ENCODE assay signal across 8 mouse cellular contexts in genomic region chr6:124755831-124756595, GRCm38 (mm10). TPM values are rescaled to one million over a fixed set of nuclear protein-coding genes. Genes with fewer than 3 reads are reported as not detected.
DNase-seq lines count a peak whose midpoint lies in the region; ATAC-seq and TF ChIP-seq lines count a peak whose summit lies in the region.

Gene Gm45234, minus strand, starts transcription at chr6:124756021.
Gene Atn1, minus strand, starts transcription at chr6:124756524.

- no peak for TF ChIP-seq CTCF in thymus, adult 2 months (IDR thresholded peaks at IDR 0.05; ENCODE audit: borderline replicate concordance, control insufficient read depth, extremely low read depth, insufficient read depth, low read length, poor library complexity)

- no peaks in the 10 kb centered on the region for H3K27me3 ChIP-seq in thymus, adult 2 months (ENCODE audit: control insufficient read depth, insufficient read depth, low read length)
- H3K27me3 ChIP-seq in forebrain, embryonic 16.5 days (replicated peaks; ENCODE audit: control insufficient read depth, insufficient read depth, low read length) = no peaks in the 10 kb centered on the region
- H3K27me3 ChIP-seq in hindbrain, embryonic 11.5 days (ENCODE audit: control insufficient read depth, insufficient read depth, low read length) = no peaks in the 10 kb centered on the region
- H3K27me3 ChIP-seq in limb, embryonic 13.5 days = peaks cover 6% of the 10 kb centered on the region; the same call in 1 of the 2 replicates
- no peaks in the 10 kb centered on the region for H3K27me3 ChIP-seq in midbrain, embryonic 12.5 days

- TF ChIP-seq POLR2A in thymus, adult 2 months (IDR thresholded peaks at IDR 0.05; ENCODE audit: control insufficient read depth, extremely low read depth, insufficient read depth, low read length, poor library complexity) = no peak

- H3K27ac ChIP-seq in thymus, adult 2 months (ENCODE audit: control insufficient read depth, insufficient read depth, low read length) = no peak within 1 kb of the TSS
- H3K27ac ChIP-seq in forebrain, embryonic 16.5 days (ENCODE audit: low read length) = peak within 1 kb of the TSS; percentile 95
- peak within 1 kb of the TSS; percentile 96 for H3K27ac ChIP-seq in hindbrain, embryonic 11.5 days (ENCODE audit: low read depth, low read length)
- H3K27ac ChIP-seq in limb, embryonic 13.5 days = peak within 1 kb of the TSS; percentile 99
- H3K27ac ChIP-seq in midbrain, embryonic 12.5 days (replicated peaks) = peak within 1 kb of the TSS; percentile 98

- H3K36me3 ChIP-seq in thymus, adult 2 months (ENCODE audit: control insufficient read depth, insufficient read depth, low read length) = no peaks in the 10 kb centered on the region
- H3K36me3 ChIP-seq in forebrain, embryonic 16.5 days (ENCODE audit: control insufficient read depth, insufficient read depth) = no peaks in the 10 kb centered on the region
- no peaks in the 10 kb centered on the region for H3K36me3 ChIP-seq in hindbrain, embryonic 11.5 days (ENCODE audit: control insufficient read depth, insufficient read depth, low read length)
- H3K36me3 ChIP-seq in limb, embryonic 13.5 days = peaks cover 13% of the 10 kb centered on the region; the same call in 1 of the 2 replicates
- no peaks in the 10 kb centered on the region for H3K36me3 ChIP-seq in midbrain, embryonic 12.5 days

- H3K4me2 ChIP-seq in forebrain, embryonic 16.5 days (ENCODE audit: low read length) = peak within 1 kb of the TSS; percentile 57
- H3K4me2 ChIP-seq in hindbrain, embryonic 11.5 days (replicated peaks; ENCODE audit: low read depth, low read length) = peak within 1 kb of the TSS; percentile 79
- H3K4me2 ChIP-seq in limb, embryonic 13.5 days (replicated peaks) = peak within 1 kb of the TSS; percentile 90
- H3K4me2 ChIP-seq in midbrain, embryonic 12.5 days (replicated peaks) = peak within 1 kb of the TSS; percentile 64

- peak; percentile 17; the same call in 1 of the 2 replicates for ATAC-seq in cerebellum, adult (ENCODE audit: insufficient number of reproducible peaks, low FRiP score, low TSS enrichment)
- peak; percentile 57 for ATAC-seq in forebrain, embryonic 16.5 days
- peak; percentile 70 for ATAC-seq in hindbrain, embryonic 11.5 days (ENCODE audit: low FRiP score)
- peak; percentile 54; the same call in 1 of the 2 replicates for ATAC-seq in limb, embryonic 13.5 days (ENCODE audit: low FRiP score, low read depth)
- peak; percentile 71 for ATAC-seq in midbrain, embryonic 12.5 days (ENCODE audit: low FRiP score, low read depth)

- DNase-seq in thymus, adult 2 months = no peak
- DNase-seq in thymus, postnatal 0 days (ENCODE audit: low spot score) = no peak
- DNase-seq in hindbrain, embryonic 11.5 days (ENCODE audit: low spot score) = peak; percentile 77
- peak; percentile 72 for DNase-seq in urinary bladder, adult 2 months (ENCODE audit: low spot score)

- H3K4me3 ChIP-seq in thymus, adult 2 months (ENCODE audit: control insufficient read depth, insufficient read depth, low read length) = peak within 1 kb of the TSS; percentile 47
- peak within 1 kb of the TSS; percentile 64 for H3K4me3 ChIP-seq in forebrain, embryonic 16.5 days (replicated peaks; ENCODE audit: low read length)
- H3K4me3 ChIP-seq in hindbrain, embryonic 11.5 days (ENCODE audit: low read depth, low read length) = peak within 1 kb of the TSS; percentile 88
- H3K4me3 ChIP-seq in limb, embryonic 13.5 days = peak within 1 kb of the TSS; percentile 79
- H3K4me3 ChIP-seq in midbrain, embryonic 12.5 days = peak within 1 kb of the TSS; percentile 91

- H3K9ac ChIP-seq in forebrain, embryonic 16.5 days (replicated peaks; ENCODE audit: low read depth, low read length) = peak within 1 kb of the TSS; percentile 82
- peak within 1 kb of the TSS; percentile 88 for H3K9ac ChIP-seq in hindbrain, embryonic 11.5 days (ENCODE audit: low read depth, low read length)
- peak within 1 kb of the TSS; percentile 94 for H3K9ac ChIP-seq in limb, embryonic 13.5 days
- peak within 1 kb of the TSS; percentile 97 for H3K9ac ChIP-seq in midbrain, embryonic 12.5 days (replicated peaks)

- no peaks in the 10 kb centered on the region for H3K9me3 ChIP-seq in forebrain, embryonic 16.5 days (ENCODE audit: control insufficient read depth, low read length)
- no peaks in the 10 kb centered on the region for H3K9me3 ChIP-seq in hindbrain, embryonic 11.5 days (ENCODE audit: control insufficient read depth, low read length)
- no peaks in the 10 kb centered on the region for H3K9me3 ChIP-seq in limb, embryonic 13.5 days
- H3K9me3 ChIP-seq in midbrain, embryonic 12.5 days = no peaks in the 10 kb centered on the region

- 4% methylated on average over 92 of the region's 100 CpGs for WGBS in thymus, adult 2 months
- WGBS in forebrain, embryonic 16.5 days = 0% methylated on average over 36 of the region's 100 CpGs
- 0% methylated on average over 37 of the region's 100 CpGs for WGBS in hindbrain, embryonic 11.5 days
- 0% methylated on average over 59 of the region's 100 CpGs for WGBS in limb, embryonic 13.5 days
- WGBS in midbrain, embryonic 12.5 days = under 1% methylated on average over 80 of the region's 100 CpGs

- peaks cover 10% of the 10 kb centered on the region; the same call in 1 of the 2 replicates for H3K4me1 ChIP-seq in thymus, adult 2 months (replicated peaks; ENCODE audit: control insufficient read depth, insufficient read depth, low read length)
- H3K4me1 ChIP-seq in forebrain, embryonic 16.5 days (replicated peaks; ENCODE audit: control insufficient read depth, insufficient read depth, low read length) = peaks cover 43% of the 10 kb centered on the region
- peaks cover 9% of the 10 kb centered on the region for H3K4me1 ChIP-seq in hindbrain, embryonic 11.5 days (replicated peaks; ENCODE audit: control insufficient read depth, insufficient read depth, low read length)
- peaks cover 51% of the 10 kb centered on the region for H3K4me1 ChIP-seq in limb, embryonic 13.5 days
- peaks cover 49% of the 10 kb centered on the region for H3K4me1 ChIP-seq in midbrain, embryonic 12.5 days

RNA-seq across cellular contexts. Expression of gene Gm45234, which starts in this region (rescaled TPM):
- polyA plus RNA-seq in thymus, adult 2 months (2012; rRNA removed) = not detected in 2 replicates
- not detected in 2 replicates for polyA plus RNA-seq in thymus, postnatal 0 days (2015; fragmentation: Nextera tagmentation; extraction: Ambion mirVana)
- not detected in 2 replicates for polyA plus RNA-seq in forebrain, embryonic 16.5 days (2015; fragmentation: Nextera tagmentation; extraction: Ambion mirVana)
- not detected in 2 replicates for polyA plus RNA-seq in hindbrain, embryonic 11.5 days (2014; fragmentation: Nextera tagmentation; extraction: Ambion mirVana)
- polyA plus RNA-seq in limb, embryonic 13.5 days (2015; fragmentation: Nextera tagmentation; extraction: Ambion mirVana) = 0.11 TPM in 1 of 2 replicates, not detected in the other
- polyA plus RNA-seq in midbrain, embryonic 12.5 days (2016; fragmentation: Nextera tagmentation; extraction: Ambion mirVana) = not detected in 2 replicates
- polyA plus RNA-seq in urinary bladder, adult 2 months (2012; rRNA removed) = not detected in 2 replicates

RNA-seq across cellular contexts. Expression of gene Atn1, which starts in this region (rescaled TPM):
- 48.3 and 51.6 TPM in 2 replicates for polyA plus RNA-seq in thymus, adult 2 months (2012; rRNA removed)
- 4.5 and 4.7 TPM in 2 replicates for polyA plus RNA-seq in thymus, postnatal 0 days (2015; fragmentation: Nextera tagmentation; extraction: Ambion mirVana)
- polyA plus RNA-seq in forebrain, embryonic 16.5 days (2015; fragmentation: Nextera tagmentation; extraction: Ambion mirVana) = 23.4 and 27.0 TPM in 2 replicates
- 9.2 and 12.7 TPM in 2 replicates for polyA plus RNA-seq in hindbrain, embryonic 11.5 days (2014; fragmentation: Nextera tagmentation; extraction: Ambion mirVana)
- polyA plus RNA-seq in limb, embryonic 13.5 days (2015; fragmentation: Nextera tagmentation; extraction: Ambion mirVana) = 19.6 and 20.0 TPM in 2 replicates
- polyA plus RNA-seq in midbrain, embryonic 12.5 days (2016; fragmentation: Nextera tagmentation; extraction: Ambion mirVana) = 15.6 and 18.0 TPM in 2 replicates
- 11.3 and 32.9 TPM in 2 replicates for polyA plus RNA-seq in urinary bladder, adult 2 months (2012; rRNA removed)

Comparison
In these comparisons a context has a peak if more than half of its experiments do, and no peak if none do; other contexts are left out.
1. DNase-seq: peak in hindbrain, embryonic 11.5 days (single experiment) and urinary bladder, adult 2 months (single experiment); none in thymus, adult 2 months (single experiment) and thymus, postnatal 0 days (single experiment).
2. ATAC-seq: peak in every context shown above with its lines; median percentile 71 in midbrain, embryonic 12.5 days; 70 in hindbrain, embryonic 11.5 days; 57 in forebrain, embryonic 16.5 days; 54 in limb, embryonic 13.5 days; 17 in cerebellum, adult.
3. Peak in every context shown above with its lines, with median percentiles within 50 percentile points of each other: H3K4me3 ChIP-seq, H3K4me2 ChIP-seq and H3K9ac ChIP-seq.